Mouse (Mus musculus) right cerebral cortex, postnatal 25 days (tissue): Measurements from ENCODE around the gene Map1lc3b.

ENCODE experiments used
- DNase-seq: peaks from one replicate; pipeline ENCODE4 v3.0.0; 2022

Map1lc3b gene

DNA sequence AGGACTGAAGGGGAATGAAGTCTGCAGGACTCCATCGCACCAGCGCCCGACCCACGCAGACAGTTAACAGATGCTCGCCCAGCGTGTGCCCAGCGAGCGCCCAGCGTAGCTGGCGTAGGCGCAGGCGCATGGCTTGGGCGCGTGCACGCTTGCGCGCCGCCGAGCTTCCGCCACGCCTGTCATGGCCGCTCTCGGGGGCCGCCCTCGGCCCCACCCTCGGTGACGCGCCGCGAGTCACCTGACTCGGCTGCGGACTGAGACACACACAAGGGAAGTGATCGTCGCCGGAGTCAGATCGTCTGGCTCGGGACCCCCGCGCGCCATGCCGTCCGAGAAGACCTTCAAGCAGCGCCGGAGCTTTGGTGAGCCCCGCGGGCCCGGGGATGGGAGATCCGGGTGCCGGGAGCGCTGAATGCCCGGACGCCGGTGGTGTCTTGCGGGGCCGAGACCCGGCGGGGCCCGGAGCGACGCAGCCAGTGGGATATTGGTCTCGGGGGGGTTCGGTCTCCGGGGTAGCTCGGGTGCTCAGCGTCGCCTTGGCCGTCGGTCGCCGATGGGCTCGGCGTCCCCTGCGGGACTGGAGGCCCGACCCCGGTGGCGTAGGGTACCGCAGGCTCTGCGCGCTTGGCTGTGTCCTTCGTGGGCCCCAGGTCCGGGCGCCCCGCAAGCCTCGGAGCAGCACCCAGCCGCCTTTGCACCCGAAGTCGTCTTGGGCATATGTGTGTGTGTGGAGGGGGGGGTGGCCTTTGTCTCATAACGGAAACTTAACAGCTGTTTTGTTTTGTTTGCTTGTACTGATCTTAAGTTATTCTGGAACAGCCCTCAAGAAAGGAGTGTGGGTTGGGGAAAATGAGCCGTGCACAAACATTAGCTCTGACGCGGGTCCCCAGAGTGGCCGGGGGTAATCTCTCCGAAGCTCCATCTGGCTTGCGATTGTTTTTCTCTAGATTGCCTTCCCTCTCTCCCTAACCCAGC, at the start of gene Map1lc3b:
Gene Map1lc3b, plus strand, starts transcription at position 159 of the 975 bp plus-strand sequence.
- DNase-seq, result peak; percentile 98

- DNase-seq, result no peak
Observed at GRCm38 (mm10) chr8:121541862-121542261, 48.3 kb upstream of the Map1lc3b start.

GRCm38 (mm10) chr8:121542901-121543300, 47.3 kb upstream of the Map1lc3b start:
- DNase-seq, result no peak

GRCm38 (mm10) chr8:121544276-121544785, 45.8 kb upstream of the Map1lc3b start, which contains the start of gene 1700018B08Rik:
Gene 1700018B08Rik, minus strand, starts transcription at chr8:121544320.
- no peak for DNase-seq

GRCm38 (mm10) chr8:121544936-121545335, 45.2 kb upstream of the Map1lc3b start:
- no peak for DNase-seq

DNA sequence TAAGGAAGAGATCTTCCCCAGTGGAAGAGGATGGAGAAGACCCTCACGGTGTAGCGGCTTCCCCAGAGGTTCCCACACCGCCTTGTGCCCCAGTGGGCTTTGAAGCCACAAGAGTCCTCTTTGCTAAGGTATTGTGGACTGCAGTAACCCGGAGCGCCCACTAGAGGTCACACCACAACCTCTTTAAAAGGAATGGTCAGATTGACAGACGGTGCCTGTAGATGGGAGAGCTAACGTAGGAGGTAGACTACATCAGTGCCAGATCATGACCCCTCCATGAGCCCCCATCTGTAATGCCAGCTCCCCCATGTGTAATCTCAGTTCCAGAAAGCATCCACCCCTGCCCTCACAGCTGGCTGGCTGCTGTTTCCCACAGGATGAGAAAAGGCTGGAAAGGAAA, 43.0 kb upstream of the Map1lc3b start:
- peak; percentile 50 for DNase-seq

DNA sequence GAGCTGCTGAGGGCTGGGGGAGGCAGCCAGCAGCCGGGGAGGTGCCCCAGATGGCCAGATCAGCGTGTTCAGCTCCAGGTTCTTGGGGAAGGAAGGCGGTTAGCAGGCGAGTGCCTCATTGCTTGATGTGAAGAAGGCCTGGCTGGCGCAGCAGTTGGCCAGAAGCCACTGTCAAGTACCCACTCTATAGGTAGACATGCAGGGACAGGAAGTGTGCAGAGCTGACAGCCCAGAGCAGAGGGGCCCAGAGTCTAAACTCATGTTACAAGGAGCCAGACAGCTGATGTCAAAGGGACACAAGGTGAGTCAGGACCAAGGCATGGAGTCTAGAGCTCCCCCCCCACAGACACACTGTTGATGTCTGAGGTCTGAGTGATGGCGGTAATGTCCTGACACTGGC, 40.1 kb upstream of the Map1lc3b start:
- no peak for DNase-seq

DNA sequence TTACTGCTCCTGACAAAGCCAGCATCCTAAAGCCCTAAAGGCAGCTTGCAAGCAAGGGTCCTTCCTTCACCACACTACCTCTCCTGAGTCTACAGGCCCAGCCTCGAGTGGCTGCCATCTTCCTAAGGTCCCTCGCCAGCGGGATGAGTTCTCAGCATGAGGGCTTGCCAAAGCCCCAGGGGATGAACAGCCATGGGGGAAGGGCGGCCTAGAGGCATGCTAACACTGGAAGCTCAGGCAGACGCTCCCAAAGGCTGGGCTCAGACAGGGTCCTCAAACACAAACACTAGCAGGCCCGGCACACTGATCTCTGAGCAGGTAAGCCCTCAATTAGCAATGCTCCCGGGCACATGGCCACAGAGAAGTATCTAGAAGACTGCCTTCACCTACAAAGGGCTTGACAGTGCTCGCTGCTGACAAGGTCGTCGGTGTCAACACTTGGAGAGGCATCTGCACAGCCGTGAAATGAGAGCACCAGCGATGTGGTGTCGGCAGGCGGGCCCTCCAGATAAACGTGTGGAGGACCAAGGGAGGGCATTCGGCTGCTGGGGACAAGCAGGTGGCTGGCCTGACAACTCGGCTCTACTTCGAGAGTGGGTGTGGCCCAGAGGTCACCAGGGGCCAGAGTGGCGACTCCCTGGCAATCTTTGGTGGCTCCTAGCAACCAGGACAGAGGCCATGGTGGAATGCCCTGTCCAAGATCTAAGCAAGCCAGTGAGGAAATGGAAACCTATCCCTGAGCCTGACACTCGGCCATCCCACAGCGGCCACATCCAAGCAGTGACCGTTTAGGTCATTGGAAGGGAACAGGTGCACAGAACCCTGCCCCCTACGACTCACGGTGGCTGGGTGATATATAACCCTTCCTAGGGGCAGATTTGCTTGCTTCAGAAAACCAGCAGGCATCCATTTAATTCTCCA, 38.8 kb upstream of the Map1lc3b start:
- DNase-seq, result no peak

- no peak for DNase-seq
Observed at GRCm38 (mm10) chr8:121552506-121552905, 37.7 kb upstream of the Map1lc3b start.

GRCm38 (mm10) chr8:121553831-121554475, 36.2 kb upstream of the Map1lc3b start:
- no peak for DNase-seq

GRCm38 (mm10) chr8:121557746-121558145, 32.4 kb upstream of the Map1lc3b start:
- DNase-seq, result no peak

GRCm38 (mm10) chr8:121558538-121558937, 31.6 kb upstream of the Map1lc3b start:
- no peak for DNase-seq

DNA sequence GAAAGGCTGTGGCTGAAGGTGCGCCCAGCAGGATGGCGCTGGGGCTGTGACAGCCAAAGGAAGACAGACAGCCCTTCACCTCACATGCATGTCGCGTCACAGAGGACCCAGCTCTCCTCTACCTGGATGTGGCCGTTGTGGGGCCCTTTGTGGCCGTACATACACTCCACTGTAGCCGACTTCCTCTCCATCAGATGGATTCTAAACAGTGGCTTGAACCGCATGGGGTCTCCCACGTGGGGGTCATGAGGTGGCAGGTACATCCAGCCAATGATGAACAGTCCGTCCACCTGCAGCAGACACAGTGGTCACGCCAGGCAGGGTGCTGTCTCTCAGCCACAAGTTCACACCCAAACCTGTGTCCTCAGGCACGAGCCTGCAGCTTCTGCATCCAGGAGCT, 30.4 kb upstream of the Map1lc3b start:
- DNase-seq, result no peak

GRCm38 (mm10) chr8:121560432-121561100, 29.6 kb upstream of the Map1lc3b start:
- DNase-seq, result no peak

DNA sequence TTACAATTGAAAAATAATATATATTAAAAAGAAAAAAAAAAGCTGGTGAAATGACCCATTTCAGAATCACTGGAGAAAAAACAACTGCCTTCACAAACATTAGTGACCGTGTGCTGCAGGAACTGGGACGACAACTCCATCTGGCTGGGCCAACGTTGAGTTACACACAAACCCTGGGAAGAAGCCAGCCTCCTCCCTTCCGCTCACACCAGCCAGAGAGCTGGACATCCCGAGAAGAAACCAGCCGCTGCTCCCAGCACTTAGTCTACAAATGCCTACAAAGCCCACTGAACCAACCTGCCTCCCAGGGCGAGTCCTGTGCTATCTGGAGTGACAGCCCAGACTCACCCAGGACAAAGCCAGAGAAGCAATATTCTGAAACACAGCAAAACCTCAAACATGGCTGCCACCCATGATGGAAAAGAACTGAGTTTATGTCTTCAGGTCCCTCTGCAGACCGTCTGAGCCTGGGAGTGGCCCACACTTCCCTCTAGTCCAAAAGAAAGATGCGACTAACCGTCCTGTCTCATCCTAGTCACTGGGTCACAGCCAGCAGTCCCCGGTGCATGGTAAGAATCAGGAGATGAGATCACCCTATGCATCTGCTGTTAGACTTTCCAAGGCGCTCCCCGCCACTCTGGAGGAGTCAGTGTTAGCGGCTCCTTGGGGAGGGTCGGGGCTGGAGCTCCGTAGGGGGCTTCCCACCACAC, 28.4 kb upstream of the Map1lc3b start:
- DNase-seq, result no peak

- DNase-seq, result no peak
Observed at GRCm38 (mm10) chr8:121562941-121563351, 27.2 kb upstream of the Map1lc3b start.

DNA sequence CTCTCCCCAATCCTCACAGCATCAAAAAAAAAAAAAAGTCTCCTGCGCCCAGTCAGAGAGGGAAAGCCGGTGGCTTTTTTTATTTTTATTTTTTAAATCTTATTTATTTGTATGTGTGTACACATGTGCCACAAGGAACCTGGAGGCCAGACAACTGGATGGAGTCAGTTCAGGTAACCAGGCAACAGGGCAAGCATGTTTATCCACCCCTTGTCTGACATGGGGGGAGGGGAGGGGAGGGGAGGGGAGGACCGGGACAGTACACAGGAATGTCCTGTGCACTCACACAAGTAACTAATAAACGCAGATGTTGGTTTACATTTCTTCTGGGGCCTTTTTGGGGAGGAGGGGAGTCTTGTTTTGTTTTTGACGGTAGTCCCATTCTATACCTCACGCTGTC, 26.5 kb upstream of the Map1lc3b start:
- DNase-seq, result no peak

- DNase-seq, result no peak
Observed at GRCm38 (mm10) chr8:121568321-121568720, 21.8 kb upstream of the Map1lc3b start.

- peak; percentile 48 for DNase-seq
Observed at GRCm38 (mm10) chr8:121570335-121570734, 19.8 kb upstream of the Map1lc3b start.

DNA sequence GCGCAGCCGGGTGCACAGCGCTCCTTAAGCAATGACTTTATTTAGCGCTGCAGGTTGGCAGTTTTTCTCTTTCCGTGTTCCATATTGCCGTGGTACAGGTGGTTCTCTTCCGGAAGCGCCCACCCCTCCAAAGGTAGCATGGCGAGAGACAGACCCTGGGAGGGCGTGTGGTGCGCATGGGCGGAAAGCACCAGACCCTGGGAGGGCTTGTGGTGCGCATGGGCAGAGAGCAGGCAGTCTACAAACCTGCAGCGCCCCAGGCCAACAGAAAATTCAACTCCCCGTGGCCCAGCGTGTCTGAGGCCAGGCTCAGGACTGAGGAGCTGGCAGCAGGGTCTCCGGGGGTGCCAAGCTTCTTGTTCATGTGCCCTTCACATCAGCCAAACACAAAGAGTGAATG, 19.4 kb upstream of the Map1lc3b start:
- no peak for DNase-seq

- no peak for DNase-seq
Observed at GRCm38 (mm10) chr8:121572121-121572520, 18.0 kb upstream of the Map1lc3b start.
